Mouse (Mus musculus) spleen, postnatal 14 days (tissue): ENCODE results near the gene Zfp512b.

Experiments
- DNase-seq, 2 experiments: peaks; one replicate each; pipeline ENCODE4 v3.0.0; 2021 to 2022; ENCODE audit warnings: low spot score in 2 of 2

Zfp512b gene

GRCm38 (mm10) chr2:181589732-181590105, 2.9 kb downstream of the Zfp512b start:
- DNase-seq = no peak

GRCm38 (mm10) chr2:181589011-181589731, 3.4 kb downstream of the Zfp512b start:
- DNase-seq = no peak

- no peak for DNase-seq
These were observed 4.3 kb downstream of the Zfp512b start for GRCm38 (mm10) chr2:181588229-181588780.

GRCm38 (mm10) chr2:181587796-181588195, 4.8 kb downstream of the Zfp512b start:
- peak; percentile 2 to 7 for DNase-seq

GRCm38 (mm10) chr2:181586124-181586523, 6.5 kb downstream of the Zfp512b start:
- peak in 1 of 2 experiments; percentile 0 for DNase-seq

GRCm38 (mm10) chr2:181585506-181585905, 7.1 kb downstream of the Zfp512b start:
- peak in 1 of 2 experiments; percentile 0 for DNase-seq

GRCm38 (mm10) chr2:181584411-181584942, 8.1 kb downstream of the Zfp512b start, which contains the start of gene Uckl1:
TSS of gene Uckl1 (minus strand) at chr2:181584892.
- peak in 1 of 2 experiments; percentile 0 for DNase-seq

GRCm38 (mm10) chr2:181583460-181584257, 8.9 kb downstream of the Zfp512b start:
- peak in 1 of 2 experiments; percentile 0 for DNase-seq

GRCm38 (mm10) chr2:181582939-181583338, 9.7 kb downstream of the Zfp512b start:
- peak in 1 of 2 experiments; percentile 0 for DNase-seq

GRCm38 (mm10) chr2:181582358-181582757, 10.2 kb downstream of the Zfp512b start:
- DNase-seq = peak in 1 of 2 experiments; percentile 1

GRCm38 (mm10) chr2:181581402-181582120, 11.0 kb downstream of the Zfp512b start:
- peak; percentile 70 to 83 for DNase-seq

GRCm38 (mm10) chr2:181581016-181581401, 11.6 kb downstream of the Zfp512b start:
- DNase-seq = peak; percentile 64 to 81

GRCm38 (mm10) chr2:181580131-181580772, 12.4 kb downstream of the Zfp512b start:
- DNase-seq = peak in 1 of 2 experiments; percentile 0

- DNase-seq = peak in 1 of 2 experiments; percentile 0
These were observed 12.9 kb downstream of the Zfp512b start for GRCm38 (mm10) chr2:181579681-181580080.

- peak in 1 of 2 experiments; percentile 1 for DNase-seq
These were observed 13.6 kb downstream of the Zfp512b start for GRCm38 (mm10) chr2:181578790-181579618.

GRCm38 (mm10) chr2:181577981-181578581, 14.5 kb downstream of the Zfp512b start:
- DNase-seq = peak in 1 of 2 experiments; percentile 0

- no peak for DNase-seq
These were observed 15.5 kb downstream of the Zfp512b start for GRCm38 (mm10) chr2:181577126-181577525.

- no peak for DNase-seq
These were observed 16.0 kb downstream of the Zfp512b start for GRCm38 (mm10) chr2:181576613-181577012.

GRCm38 (mm10) chr2:181574921-181575545, 17.6 kb downstream of the Zfp512b start:
- no peak for DNase-seq
